Mouse (Mus musculus): Measurements from ENCODE around the gene Slc6a8.
A peak's percentile ranks its signal among the peaks of the same experiment; 100 is the strongest.

Slc6a8 gene

GRCm38 (mm10) chrX:73672879-73673618 is at the start of gene Slc6a8:
Gene Slc6a8, plus strand, starts transcription at chrX:73673150.
- peak; percentile 87 for DNase-seq

GRCm38 (mm10) chrX:73626981-73627380 is 46.0 kb upstream of the Slc6a8 start:
- DNase-seq: no peak

- peak; percentile 43 for DNase-seq
These were observed 37.5 kb upstream of the Slc6a8 start for GRCm38 (mm10) chrX:73635425-73635824.

- DNase-seq: peak; percentile 29
These were observed 35.5 kb upstream of the Slc6a8 start for GRCm38 (mm10) chrX:73637415-73637814.

- DNase-seq: peak; percentile 77
These were observed 33.7 kb upstream of the Slc6a8 start, which contains the start of gene Dusp9 for GRCm38 (mm10) chrX:73639255-73639675. Gene Dusp9, plus strand, starts transcription at chrX:73639419.

GRCm38 (mm10) chrX:73639901-73640469 is 33.0 kb upstream of the Slc6a8 start:
- peak; percentile 49 for DNase-seq

- no peak for DNase-seq
These were observed 27.8 kb upstream of the Slc6a8 start for GRCm38 (mm10) chrX:73645121-73645520.

- no peak for DNase-seq
These were observed 22.1 kb upstream of the Slc6a8 start for GRCm38 (mm10) chrX:73650869-73651268.

- DNase-seq: no peak
These were observed 19.6 kb upstream of the Slc6a8 start for GRCm38 (mm10) chrX:73653392-73653791.

GRCm38 (mm10) chrX:73654177-73654576 is 18.8 kb upstream of the Slc6a8 start:
- peak; percentile 80 for DNase-seq

- DNase-seq: peak; percentile 50
These were observed 17.4 kb upstream of the Slc6a8 start for GRCm38 (mm10) chrX:73655529-73655928.

GRCm38 (mm10) chrX:73658391-73658790 is 14.6 kb upstream of the Slc6a8 start:
- no peak for DNase-seq

GRCm38 (mm10) chrX:73658936-73659574 is 13.9 kb upstream of the Slc6a8 start:
- DNase-seq: peak; percentile 12

GRCm38 (mm10) chrX:73659575-73660283 is 13.2 kb upstream of the Slc6a8 start, which contains the start of gene Pnck:
Gene Pnck, minus strand, starts transcription at chrX:73660117.
- peak; percentile 65 for DNase-seq

- no peak for DNase-seq
These were observed 12.7 kb upstream of the Slc6a8 start for GRCm38 (mm10) chrX:73660284-73660665.

GRCm38 (mm10) chrX:73663143-73663542 is 9.8 kb upstream of the Slc6a8 start:
- peak; percentile 37 for DNase-seq

- peak; percentile 78 for DNase-seq
These were observed 919 bp upstream of the Slc6a8 start for GRCm38 (mm10) chrX:73672031-73672431.

- no peak for DNase-seq
These were observed 643 bp downstream of the Slc6a8 start for GRCm38 (mm10) chrX:73673619-73673967.

GRCm38 (mm10) chrX:73673968-73674661 is 1.2 kb downstream of the Slc6a8 start:
- DNase-seq: peak; percentile 72

GRCm38 (mm10) chrX:73675231-73675630 is 2.3 kb downstream of the Slc6a8 start:
- no peak for DNase-seq

- DNase-seq: no peak
These were observed 3.7 kb downstream of the Slc6a8 start for GRCm38 (mm10) chrX:73676668-73677067.

GRCm38 (mm10) chrX:73684156-73684555 is 11.2 kb downstream of the Slc6a8 start:
- no peak for DNase-seq

GRCm38 (mm10) chrX:73684978-73685377 is 12.0 kb downstream of the Slc6a8 start:
- DNase-seq: no peak

All from retina, postnatal 1 day (tissue).